Mouse (Mus musculus) midbrain, embryonic 16.5 days (tissue): Measurements from ENCODE around the gene Pmf1. TPM values are rescaled to one million over a fixed set of nuclear protein-coding genes. Genes with fewer than 3 reads are reported as not detected.

ENCODE experiments used
- ATAC-seq: fragments of 200-750 bp; cut with Nextera tagmentation; 2 replicates; pipeline ENCODE4 v1.8.0; 2017; ENCODE audit warnings: moderate TSS enrichment
- H3K27ac ChIP-seq: fragments of 300-500 bp; sonication (generic); 2 replicates; pipeline ENCODE4 v1.5.1; 2014; ENCODE audit warnings: mild to moderate bottlenecking, low read length, mixed read lengths
- H3K27me3 ChIP-seq: fragments of 300-500 bp; sonication (generic); 2 replicates; pipeline ENCODE4 v1.6.1; 2014; ENCODE audit warnings: low read depth, low read length, mixed read lengths; ENCODE audit not compliant: control insufficient read depth, insufficient read depth
- H3K36me3 ChIP-seq: fragments of 300-500 bp; sonication (generic); 2 replicates; pipeline ENCODE4 v1.6.1; 2014; ENCODE audit warnings: mild to moderate bottlenecking, low read length, moderate library complexity, mixed read lengths; ENCODE audit not compliant: control insufficient read depth, insufficient read depth
- H3K4me1 ChIP-seq: fragments of 300-500 bp; sonication (generic); 2 replicates; pipeline ENCODE4 v1.6.1; 2014; ENCODE audit warnings: mild to moderate bottlenecking, low read length, mixed read lengths; ENCODE audit not compliant: control insufficient read depth, insufficient read depth
- H3K4me2 ChIP-seq: fragments of 300-500 bp; sonication (generic); 2 replicates; pipeline ENCODE4 v1.6.1; 2014; ENCODE audit warnings: mild to moderate bottlenecking, low read length, mixed read lengths
- H3K4me3 ChIP-seq: fragments of 300-500 bp; sonication (generic); 2 replicates; pipeline ENCODE4 v1.5.1; 2014; ENCODE audit warnings: low read depth, mild to moderate bottlenecking, low read length, moderate library complexity, mixed read lengths
- H3K9ac ChIP-seq: fragments of 300-500 bp; sonication (generic); 2 replicates; pipeline ENCODE4 v1.6.1; 2014; ENCODE audit warnings: low read depth, low read length, mixed read lengths
- H3K9me3 ChIP-seq: fragments of 300-500 bp; sonication (generic); replicated peaks from 2 replicates; pipeline ENCODE4 v1.6.1; 2014; ENCODE audit warnings: mild to moderate bottlenecking, low read length, mixed read lengths; ENCODE audit not compliant: control insufficient read depth, poor library complexity, severe bottlenecking
- WGBS: fragments of 180-500 bp; shearing (Covaris S2); extraction: QIAGEN DNeasy Blood & Tissue Kit; methylation state at CpG from one replicate; pipeline ENCODE4 v1.1.7; 2014; 5-methylcytosine and 5-hydroxymethylcytosine counted together
- polyA plus RNA-seq: library from polyadenylated mRNA; unstranded; fragments of >200 nt; fragmentation: Nextera tagmentation; extraction: Ambion mirVana; gene quantifications from 2 replicates; pipeline ENCODE4 v1.2.1, GENCODE M21; 2015

Gene Pmf1
- polyA plus RNA-seq, 1 experiment from 2014 or later, result 19.2 TPM

DNA sequence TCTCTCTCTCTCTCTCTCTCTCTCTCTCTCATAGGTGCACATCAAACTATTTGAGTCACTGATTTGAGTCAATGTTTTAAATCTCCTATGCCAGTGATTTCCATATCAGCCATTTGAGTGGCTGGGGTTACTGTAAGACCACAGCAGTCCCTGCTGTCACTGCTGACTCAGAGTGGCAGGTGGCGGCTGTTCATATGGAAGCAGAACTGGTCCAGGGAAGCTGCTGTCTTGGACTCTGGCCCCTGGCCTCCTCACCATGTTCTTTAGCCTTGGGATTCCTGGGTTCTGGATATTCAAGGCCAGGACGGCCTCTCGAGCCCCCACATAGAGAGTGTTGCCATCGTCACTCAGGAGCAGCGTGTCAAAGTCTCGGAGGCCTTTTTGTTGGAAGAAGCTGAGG lies 42.6 kb upstream of the Pmf1 start:
- ATAC-seq, result no peak

DNA sequence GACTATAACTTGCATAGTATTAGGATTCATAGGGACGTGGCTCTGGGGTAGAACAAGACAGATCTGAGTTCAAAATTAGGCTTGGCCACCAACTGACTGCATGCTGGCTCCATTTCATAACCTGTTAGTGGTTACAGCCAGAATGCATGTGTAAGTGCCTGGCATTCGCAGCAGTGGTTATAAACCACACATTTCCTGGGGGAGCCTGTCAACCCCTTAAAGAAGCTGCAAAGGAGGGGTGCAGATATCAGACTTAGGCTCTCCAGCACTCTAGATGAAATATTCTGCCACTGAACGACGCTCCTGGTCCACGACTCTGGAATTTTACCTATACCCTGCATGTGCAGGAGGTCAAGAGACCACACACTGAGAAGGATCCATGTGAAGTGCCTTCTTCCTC lies 42.1 kb upstream of the Pmf1 start:
- Histone ChIP-seq H3K27ac (no peak overlapping the region), H3K4me1 (peaks cover 10% of the 10 kb centered on the region), H3K36me3 (peaks cover 15% of the 10 kb centered on the region; the same call in 1 of the 2 replicates), H3K4me3 (no peak overlapping the region), H3K9ac (no peak overlapping the region), H3K4me2 (no peak overlapping the region), H3K9me3 (no peaks in the 10 kb centered on the region), H3K27me3 (no peaks in the 10 kb centered on the region)
- WGBS, result 80% methylated on average over 5 of the region's 5 CpGs
- no peak for ATAC-seq

More for the DNA sequence above, 42.6 kb upstream of the Pmf1 start:
- Histone ChIP-seq H3K36me3 (peaks cover 11% of the 10 kb centered on the region; the same call in 1 of the 2 replicates), H3K4me2 (no peak overlapping the region), H3K9ac (no peak overlapping the region), H3K27me3 (no peaks in the 10 kb centered on the region), H3K4me3 (no peak overlapping the region), H3K9me3 (no peaks in the 10 kb centered on the region), H3K27ac (no peak overlapping the region), H3K4me1 (peaks cover 15% of the 10 kb centered on the region)
- 74% methylated on average over 6 of the region's 6 CpGs for WGBS

DNA sequence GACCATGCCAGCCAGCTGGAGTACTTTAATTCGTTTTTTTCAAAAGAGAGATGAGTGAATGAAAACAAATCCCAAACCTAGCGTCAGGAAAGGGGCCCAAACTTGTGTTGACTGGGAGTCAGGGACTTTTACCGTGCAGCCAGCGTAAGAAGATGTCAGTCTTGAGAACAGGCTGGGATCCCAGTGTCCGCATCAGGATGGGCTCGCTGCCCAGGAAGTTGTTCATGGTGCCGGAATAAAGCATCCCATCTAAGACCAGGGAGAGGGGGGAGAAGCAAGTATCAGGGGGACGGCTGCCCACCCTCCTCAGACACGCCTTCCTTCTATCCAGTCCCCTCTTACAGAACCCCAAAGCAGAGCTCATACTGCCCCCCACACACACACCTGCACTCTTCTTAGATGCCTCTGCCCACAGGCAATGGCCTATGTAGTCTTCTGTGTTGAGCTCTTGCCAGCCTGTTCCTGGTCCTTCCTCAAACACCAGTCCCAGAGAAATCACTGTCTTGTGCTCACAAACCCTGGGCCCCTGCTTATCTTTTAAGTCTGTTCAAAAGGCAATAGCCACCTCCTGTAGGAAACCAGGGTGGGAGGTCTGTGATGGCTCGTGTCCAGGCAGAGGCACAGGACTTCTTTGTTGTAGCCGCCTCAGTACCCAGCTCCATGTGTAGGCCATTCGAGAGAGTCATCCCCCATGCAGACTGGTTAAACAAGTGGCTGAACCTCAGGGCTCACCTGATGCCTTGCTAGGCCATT lies 40.4 kb upstream of the Pmf1 start:
- H3K9ac ChIP-seq, result peak overlapping the region; percentile 6; the same call in 1 of the 2 replicates
- no peak overlapping the region for H3K27ac ChIP-seq
- H3K27me3 ChIP-seq, result no peaks in the 10 kb centered on the region
- ATAC-seq, result no peak
- WGBS, result 67% methylated on average over 12 of the region's 12 CpGs
- H3K9me3 ChIP-seq, result no peaks in the 10 kb centered on the region
- H3K4me3 ChIP-seq, result no peak overlapping the region
- peaks cover 23% of the 10 kb centered on the region; the same call in 1 of the 2 replicates for H3K36me3 ChIP-seq
- H3K4me1 ChIP-seq, result no peaks in the 10 kb centered on the region
- no peak overlapping the region for H3K4me2 ChIP-seq

DNA sequence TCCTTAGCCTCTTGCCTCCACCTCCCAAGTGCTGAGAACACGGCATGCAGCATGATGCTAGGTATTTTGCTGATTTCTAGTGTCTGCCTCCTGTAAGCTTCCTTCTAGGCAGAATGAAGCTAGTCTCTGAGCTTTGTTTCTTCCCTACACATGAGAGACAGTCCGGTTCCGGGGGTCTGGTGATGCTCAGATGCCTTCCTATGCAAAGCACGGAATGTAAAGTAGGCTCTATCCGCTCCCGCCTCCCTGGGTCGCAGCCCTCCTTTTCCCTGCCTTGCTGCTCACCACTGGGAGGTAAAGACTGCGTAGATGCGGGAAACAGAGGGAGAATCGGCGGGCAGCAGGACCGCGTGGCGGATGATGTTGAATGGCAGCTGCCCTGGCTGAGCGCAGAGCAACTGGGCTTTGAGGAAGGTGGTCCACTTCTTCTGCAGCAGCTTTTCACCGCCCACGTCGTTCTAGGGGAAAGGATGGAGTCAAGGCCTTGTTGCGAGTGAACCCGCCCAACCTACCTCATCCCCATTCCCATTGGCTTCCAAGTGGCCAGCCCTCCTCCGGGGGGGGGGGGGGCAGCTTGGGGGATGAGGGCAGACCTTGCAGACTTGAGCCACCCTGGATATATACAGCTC lies 39.4 kb upstream of the Pmf1 start:
- no peaks in the 10 kb centered on the region for H3K4me1 ChIP-seq
- no peaks in the 10 kb centered on the region for H3K27me3 ChIP-seq
- no peaks in the 10 kb centered on the region for H3K9me3 ChIP-seq
- peaks cover 27% of the 10 kb centered on the region; the same call in 1 of the 2 replicates for H3K36me3 ChIP-seq
- 0 out of 2 replicates have a peak overlapping the region, but pooled peaks have one; percentile 5 for H3K27ac ChIP-seq
- peak overlapping the region; percentile 7; the same call in 1 of the 2 replicates for H3K9ac ChIP-seq
- H3K4me2 ChIP-seq, result peak overlapping the region; percentile 41
- peak; percentile 38 for ATAC-seq
- WGBS, result 6% methylated on average over 20 of the region's 21 CpGs
- no peak overlapping the region for H3K4me3 ChIP-seq

DNA sequence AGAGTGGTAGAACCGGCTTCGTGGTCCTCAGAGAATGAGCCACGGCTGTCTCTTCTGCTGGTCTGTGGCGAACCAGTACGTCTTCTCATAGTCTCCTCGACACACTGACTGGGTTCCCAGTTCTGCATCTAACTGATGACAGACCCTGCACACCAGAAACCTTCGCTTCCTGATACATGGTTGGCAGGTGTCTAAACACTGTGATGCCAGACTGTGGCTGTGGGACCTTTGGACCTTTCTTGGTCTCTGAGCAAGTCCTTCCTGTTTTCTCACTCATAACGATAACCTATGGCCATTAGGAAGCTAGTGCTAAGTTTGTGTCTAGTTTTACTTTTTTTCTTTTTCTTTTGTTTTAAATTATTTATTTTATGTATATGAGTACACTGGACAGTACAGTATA lies 38.3 kb upstream of the Pmf1 start:
- H3K27ac ChIP-seq, result no peak overlapping the region
- no peak overlapping the region for H3K4me3 ChIP-seq
- H3K4me1 ChIP-seq, result no peaks in the 10 kb centered on the region
- ATAC-seq, result no peak
- no peaks in the 10 kb centered on the region for H3K9me3 ChIP-seq
- H3K27me3 ChIP-seq, result no peaks in the 10 kb centered on the region
- peaks cover 32% of the 10 kb centered on the region; the same call in 1 of the 2 replicates for H3K36me3 ChIP-seq
- no peak overlapping the region for H3K4me2 ChIP-seq
- H3K9ac ChIP-seq, result no peak overlapping the region
- 95% methylated on average over 8 of the region's 8 CpGs for WGBS

DNA sequence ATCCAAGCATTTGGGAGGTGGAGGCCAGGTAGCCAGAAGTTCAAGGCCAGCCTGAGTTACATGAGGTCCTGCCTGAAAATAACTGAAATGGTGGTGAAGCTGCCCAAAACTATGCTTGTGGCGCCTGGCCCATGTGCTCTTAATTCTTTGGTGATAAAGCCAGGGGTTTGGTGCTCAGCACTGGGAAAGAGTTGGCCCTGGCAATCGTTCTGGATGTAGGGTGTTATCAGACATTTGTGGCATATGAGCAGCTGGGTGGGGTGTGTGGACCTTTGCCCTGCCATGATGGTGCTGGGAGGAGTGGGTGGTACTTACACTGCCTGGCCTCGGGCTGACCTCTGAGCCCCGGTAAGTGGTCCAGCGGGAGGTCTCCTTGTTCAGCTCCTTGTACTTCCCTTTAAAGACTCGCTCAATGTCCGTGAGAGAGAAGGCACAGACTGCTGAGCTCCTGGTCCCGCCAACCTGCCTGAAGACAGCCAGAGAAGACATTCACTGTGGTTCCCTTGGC lies 37.6 kb upstream of the Pmf1 start:
- Histone ChIP-seq H3K4me2 (no peak overlapping the region), H3K4me1 (no peaks in the 10 kb centered on the region), H3K9me3 (no peaks in the 10 kb centered on the region), H3K27me3 (no peaks in the 10 kb centered on the region), H3K27ac (no peak overlapping the region), H3K4me3 (no peak overlapping the region), H3K36me3 (peaks cover 38% of the 10 kb centered on the region; the same call in 1 of the 2 replicates), H3K9ac (no peak overlapping the region)
- 80% methylated on average over 8 of the region's 8 CpGs for WGBS
- no peak for ATAC-seq

DNA sequence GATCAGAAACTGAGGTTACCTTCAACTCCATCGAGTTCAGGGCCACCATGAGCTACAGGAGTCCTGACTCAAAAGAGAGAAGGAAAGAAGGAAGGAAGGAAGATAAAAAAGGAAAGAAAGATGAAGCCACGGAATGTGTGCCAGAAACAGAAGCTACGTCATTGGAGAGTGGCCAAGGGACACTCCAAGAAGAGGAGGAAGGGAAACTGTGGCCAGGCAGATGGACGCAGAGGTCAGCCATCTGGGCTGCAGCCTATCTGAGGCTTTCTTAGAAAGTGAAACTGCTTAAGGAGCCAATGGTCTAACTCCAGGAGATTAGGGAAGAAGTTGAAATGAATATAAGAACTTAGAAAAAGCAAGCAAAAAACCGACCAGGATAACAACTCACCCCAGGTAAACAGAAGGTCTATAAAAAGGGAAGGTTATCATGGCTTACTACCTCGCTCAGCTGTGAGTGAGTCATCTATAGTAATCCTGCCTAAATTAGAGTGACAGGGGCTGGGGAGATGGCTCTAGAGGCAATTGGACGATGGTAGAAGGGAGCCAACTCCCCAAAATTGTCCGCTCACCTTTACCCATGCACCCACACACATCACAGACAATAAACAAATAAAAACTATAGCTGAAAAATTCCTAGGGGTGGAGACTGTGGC lies 36.5 kb upstream of the Pmf1 start:
- Histone ChIP-seq H3K27me3 (no peaks in the 10 kb centered on the region), H3K9ac (no peak overlapping the region), H3K36me3 (peaks cover 36% of the 10 kb centered on the region; the same call in 1 of the 2 replicates), H3K27ac (no peak overlapping the region), H3K4me2 (no peak overlapping the region), H3K4me3 (no peak overlapping the region), H3K4me1 (no peaks in the 10 kb centered on the region), H3K9me3 (no peaks in the 10 kb centered on the region)
- no peak for ATAC-seq
- WGBS, result 82% methylated on average over 8 of the region's 8 CpGs

DNA sequence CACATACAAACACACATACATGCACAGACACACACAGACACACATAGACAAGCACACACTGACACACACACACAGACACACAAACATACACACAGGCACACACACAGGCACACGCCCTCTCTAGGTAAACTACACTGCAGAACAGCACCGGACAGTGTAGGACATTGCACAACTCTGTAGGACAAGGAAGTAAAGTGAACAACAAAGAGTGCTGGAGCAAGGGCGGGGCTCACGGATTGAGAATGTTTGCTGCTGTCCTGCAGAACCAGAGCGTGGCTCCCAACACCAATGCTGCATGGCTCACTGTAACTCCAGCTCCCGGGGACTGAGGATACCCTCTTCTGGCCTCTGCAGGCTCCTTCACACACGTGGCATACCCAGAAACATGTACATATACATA lies 32.8 kb upstream of the Pmf1 start:
- 76% methylated on average over 7 of the region's 7 CpGs for WGBS
- Histone ChIP-seq H3K27me3 (no peaks in the 10 kb centered on the region), H3K4me2 (no peak overlapping the region), H3K9me3 (no peaks in the 10 kb centered on the region), H3K27ac (no peak overlapping the region), H3K36me3 (peaks cover 42% of the 10 kb centered on the region), H3K4me3 (no peak overlapping the region), H3K9ac (no peak overlapping the region), H3K4me1 (0 out of 2 replicates have a peak, but pooled peaks cover 4% of the 10 kb centered on the region)
- ATAC-seq, result no peak
